Mouse (Mus musculus): Measurements from ENCODE around the gene Camta1.

Camta1 gene

DNA sequence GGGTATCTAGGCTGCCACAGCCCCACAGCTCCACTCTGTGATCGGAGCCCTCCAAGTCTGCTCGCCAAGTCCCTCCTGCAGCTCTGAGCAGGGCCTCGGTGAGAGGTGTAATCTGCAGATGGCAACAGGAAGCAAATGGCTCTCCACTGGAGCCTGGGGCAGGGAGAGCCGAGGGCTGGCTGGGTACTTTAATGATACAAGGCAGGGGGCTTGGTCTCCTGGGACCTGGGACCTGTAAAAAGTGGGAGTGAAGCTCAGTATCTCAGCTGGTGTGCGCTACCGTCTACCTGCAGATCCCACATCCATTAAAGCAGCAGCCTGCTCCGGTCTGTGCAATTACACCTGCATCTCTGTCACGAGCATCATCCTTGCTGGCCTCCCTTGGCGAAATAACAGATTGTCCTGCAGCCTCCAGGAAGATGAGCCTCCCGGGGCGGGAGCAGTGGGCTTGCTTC is 555.3 kb downstream of the Camta1 start:
- no peak for DNase-seq

DNA sequence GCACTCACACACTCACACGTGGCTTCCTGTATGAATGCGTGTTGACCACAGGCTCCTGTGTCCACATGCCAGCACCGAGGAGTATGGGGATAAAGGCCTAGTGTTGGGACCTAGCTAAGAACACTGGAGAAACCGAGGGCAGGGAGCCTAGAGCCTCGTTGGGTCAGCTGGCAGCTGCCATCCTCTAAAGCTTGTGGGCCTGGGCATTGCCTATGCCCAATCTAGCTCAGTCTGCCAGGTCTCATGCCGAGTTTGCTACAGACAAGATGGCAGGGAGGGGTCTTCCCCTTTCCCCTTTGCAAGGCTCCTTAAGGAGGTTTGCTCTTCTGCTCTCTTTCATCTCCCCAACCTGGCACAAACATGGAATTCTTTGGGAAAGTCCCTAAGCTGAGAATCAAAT is 555.9 kb downstream of the Camta1 start:
- no peak for DNase-seq

DNA sequence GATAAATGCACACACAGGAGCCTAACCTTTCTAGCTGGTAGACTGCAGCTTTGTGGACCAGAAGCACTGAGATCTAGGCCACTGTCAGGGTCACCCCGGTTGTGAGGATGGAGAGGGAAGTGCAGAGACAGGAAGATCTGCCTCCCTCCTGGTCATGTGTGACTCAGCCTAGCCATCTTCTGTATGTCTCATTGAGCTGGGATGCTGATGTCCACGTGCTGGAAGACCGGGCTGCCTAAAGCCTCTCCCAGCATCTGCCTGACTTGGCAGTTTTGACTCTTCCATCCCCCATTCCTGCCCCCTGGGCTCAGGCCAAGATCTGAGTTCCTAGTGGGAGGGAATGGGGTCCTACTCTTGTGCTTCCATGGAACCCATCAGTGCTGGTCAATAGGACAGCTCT is 557.7 kb downstream of the Camta1 start:
- DNase-seq: no peak

DNA sequence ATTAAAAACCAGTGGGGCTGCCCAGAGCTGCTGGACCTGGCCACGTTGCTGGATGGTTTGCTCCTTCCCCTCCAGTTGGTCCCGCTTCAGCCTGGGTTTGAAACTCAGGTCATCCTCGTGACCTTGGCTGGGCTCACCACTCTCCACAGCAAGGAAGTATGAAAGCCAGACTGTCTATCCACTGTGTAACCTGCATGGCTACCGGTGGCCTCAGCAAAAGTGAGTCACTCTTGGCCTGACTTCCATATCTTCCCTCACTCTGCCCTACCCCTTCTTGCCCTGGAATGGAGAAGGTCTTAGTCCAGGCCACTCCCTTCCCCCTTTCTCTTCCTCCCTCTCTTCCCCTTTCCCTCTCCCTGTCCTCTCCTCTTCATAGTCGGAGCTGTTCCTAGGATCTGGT is 558.2 kb downstream of the Camta1 start:
- no peak for DNase-seq

DNA sequence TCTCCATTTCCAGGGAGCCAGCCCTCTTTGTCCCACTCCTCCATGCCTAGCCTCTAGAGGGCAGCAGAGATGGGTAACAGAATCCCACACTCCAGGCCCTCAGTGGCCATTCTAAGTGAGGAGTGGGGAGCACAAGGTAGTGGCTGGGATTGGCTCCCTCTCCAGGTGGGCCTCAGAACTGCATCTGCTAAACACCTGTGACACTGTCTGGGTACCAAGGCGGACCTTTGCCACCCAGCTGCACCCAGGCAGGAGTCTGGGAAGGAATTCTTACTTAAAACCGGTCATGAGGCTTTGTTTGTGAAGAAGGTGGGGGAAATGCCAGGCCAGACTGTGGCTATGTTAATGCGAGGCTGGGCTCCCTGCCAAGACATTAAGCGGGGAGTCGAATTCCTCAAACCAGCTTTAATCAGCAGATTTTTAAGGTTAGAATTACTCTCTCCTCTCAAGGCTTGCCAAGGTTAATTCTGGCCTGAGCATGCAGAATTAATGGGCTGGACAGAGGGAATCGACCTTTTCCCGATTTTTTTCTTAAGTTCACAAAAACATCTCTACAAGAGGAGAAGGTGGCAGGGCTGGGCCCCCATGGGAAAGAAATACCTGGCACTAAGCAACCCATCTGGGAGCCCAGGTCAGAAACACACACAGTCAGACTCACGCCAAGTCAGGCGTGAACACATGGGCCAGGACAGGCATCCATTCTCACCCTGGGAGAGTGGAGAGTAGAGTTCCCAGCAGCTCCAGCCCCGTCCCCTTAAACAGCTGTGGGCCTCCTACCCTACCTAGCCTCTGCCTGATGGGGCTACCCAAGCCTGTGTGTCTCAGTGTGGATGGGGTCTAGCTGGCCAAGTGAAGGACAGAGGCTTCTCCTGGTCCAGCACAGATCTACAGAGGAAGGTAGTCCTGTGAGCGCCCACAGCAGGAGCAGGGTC is 559.2 kb downstream of the Camta1 start:
- DNase-seq: no peak

DNA sequence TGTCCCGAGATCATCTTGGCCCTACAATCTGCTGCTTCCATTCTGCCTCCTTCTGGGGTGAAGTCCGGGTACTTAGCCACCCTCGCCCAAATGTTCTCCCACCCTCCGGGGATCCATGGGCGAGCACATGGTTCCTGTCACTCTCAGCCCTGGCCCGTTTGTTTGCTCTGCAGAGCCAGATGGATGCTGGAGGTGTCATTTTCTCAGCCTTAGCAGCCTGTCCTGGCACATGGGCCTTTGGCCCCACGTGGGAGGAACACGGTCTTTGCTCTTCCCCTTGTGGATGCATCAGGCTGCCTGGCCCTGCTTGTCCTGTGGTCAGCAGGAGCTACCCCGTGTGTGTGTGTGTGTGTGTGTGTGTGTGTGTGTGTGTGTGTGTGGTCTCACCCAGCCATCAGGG is 560.3 kb downstream of the Camta1 start:
- no peak for DNase-seq

DNA sequence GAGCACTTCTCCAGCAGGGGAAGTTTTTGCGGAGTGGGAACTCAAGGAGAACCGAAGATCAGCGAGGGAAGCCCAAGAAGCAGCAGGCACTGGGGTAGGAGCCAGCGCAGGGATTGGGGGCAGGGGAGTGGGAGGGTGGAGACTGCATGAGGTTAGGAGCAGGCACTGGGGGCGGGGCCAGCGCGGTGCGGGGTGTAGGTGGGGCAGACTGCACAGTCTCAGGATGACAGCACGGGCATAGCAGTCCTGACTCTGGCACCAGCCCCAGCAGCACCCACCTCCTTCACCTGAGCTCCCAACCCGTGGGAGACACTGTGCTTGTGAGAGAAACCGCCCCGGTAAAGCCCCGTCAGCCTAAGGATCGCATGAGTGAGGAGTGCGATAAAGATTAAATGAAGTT is 561.0 kb downstream of the Camta1 start:
- DNase-seq: no peak

GRCm38 (mm10) chr4:151295515-151296203 is 566.0 kb downstream of the Camta1 start:
- no peak for DNase-seq

- DNase-seq: no peak
Observed at GRCm38 (mm10) chr4:151288893-151289585, 572.6 kb downstream of the Camta1 start.

- DNase-seq: no peak
Observed at GRCm38 (mm10) chr4:151285905-151286445, 575.7 kb downstream of the Camta1 start.

GRCm38 (mm10) chr4:151285432-151285831 is 576.2 kb downstream of the Camta1 start:
- no peak for DNase-seq

DNA sequence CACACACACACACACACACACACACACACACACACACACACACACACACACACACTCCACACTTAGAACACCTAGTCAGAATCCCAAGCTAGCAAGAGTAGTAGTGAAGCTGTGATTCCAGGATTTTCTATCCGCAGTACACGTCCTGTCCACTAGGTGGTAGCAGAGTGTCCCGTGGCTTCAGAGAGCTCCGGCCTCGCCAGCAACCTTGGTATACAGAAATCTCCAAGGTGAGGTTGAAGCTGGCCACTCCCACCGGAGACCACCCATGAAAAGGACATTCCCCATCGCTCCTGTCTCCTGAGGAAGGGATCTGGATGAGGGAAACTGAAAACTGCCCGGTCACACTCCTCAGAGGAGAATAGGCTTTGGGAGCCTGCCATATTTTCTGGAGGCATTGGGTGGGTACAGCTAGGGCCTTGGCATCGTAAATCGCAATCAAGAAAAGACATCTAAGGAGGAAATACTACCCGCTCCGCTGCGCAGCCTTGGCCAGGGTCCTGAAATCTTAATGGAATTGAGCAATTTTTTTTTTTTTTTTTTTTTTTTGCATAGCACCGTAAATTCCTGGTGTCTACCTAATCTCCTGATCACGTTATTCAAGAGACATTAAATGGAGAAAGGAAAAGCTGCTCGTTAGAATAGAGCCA is 578.5 kb downstream of the Camta1 start:
- peak; percentile 29 to 32 for DNase-seq

GRCm38 (mm10) chr4:151282103-151282502 is 579.6 kb downstream of the Camta1 start:
- no peak for DNase-seq

GRCm38 (mm10) chr4:151275292-151275691 is 586.4 kb downstream of the Camta1 start:
- no peak for DNase-seq

DNA sequence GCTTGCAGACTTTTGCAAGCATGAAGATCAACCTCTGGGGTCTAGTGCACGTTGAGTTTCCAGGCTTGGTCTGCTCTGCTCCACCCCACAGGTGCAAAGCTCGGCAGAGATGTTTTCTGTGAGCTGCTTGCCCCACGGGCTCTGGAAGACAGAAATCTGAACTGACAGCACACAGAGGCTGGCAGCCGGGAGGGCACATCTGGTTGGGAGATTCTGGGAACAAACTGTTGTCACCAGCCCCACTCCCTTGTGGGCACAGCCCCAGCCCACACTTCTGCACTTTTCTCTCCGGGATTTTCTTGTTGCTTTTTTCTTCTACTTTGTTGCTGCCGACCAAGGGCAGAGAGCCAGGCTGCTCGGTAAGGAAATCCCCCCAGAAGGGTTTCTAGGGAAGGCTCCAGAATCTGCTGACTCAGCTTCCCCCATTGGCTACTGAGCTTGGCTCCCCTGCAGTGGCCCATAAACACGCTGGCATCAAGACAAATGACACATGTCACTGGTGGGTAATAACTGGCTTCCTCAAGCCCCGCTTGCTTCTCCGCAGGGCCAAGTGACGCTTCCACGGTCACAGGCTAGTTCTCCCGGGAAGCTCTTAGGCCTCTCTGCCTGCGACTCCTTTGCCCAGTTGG is 597.8 kb downstream of the Camta1 start:
- DNase-seq: no peak

DNA sequence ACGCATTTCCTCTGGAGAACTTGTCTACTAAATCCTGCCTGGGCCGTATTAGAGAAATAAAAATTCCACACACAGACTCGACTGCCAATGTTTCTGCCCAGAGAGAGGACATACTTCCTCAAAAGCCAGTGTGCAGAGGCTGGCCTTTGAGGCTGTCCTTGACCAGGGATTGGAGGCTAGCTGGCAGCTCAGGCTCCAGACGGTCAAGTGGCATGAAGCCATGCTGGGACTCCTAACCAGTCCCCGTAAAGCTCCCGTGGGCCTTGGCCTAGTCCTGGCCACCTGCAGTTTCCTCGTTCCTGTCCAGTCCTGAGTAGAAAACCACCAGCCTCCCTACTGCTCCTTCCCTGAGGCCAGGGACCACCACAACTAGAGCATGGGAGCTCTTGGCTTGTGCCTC is 598.6 kb downstream of the Camta1 start:
- no peak for DNase-seq

GRCm38 (mm10) chr4:151256622-151257021 is 605.1 kb downstream of the Camta1 start:
- no peak for DNase-seq

- DNase-seq: no peak
Observed at GRCm38 (mm10) chr4:151250824-151251223, 610.9 kb downstream of the Camta1 start.

GRCm38 (mm10) chr4:151245068-151245797 is 616.4 kb downstream of the Camta1 start:
- DNase-seq: no peak

- DNase-seq: no peak
Observed at GRCm38 (mm10) chr4:151243445-151243844, 618.2 kb downstream of the Camta1 start.

GRCm38 (mm10) chr4:151242751-151243150 is 618.9 kb downstream of the Camta1 start:
- no peak for DNase-seq

Data from B cell, adult 2 months (primary cell).